Mouse (Mus musculus) small intestine, adult 2 months (tissue): ENCODE measurements around the gene Tom1l2. TPM values are rescaled to one million over a fixed set of nuclear protein-coding genes. Genes with fewer than 3 reads are reported as not detected.

ENCODE experiments used
- H3K27ac ChIP-seq: fragments of 200-500 bp; 2 replicates; pipeline ENCODE4 v1.5.1; 2012; ENCODE audit warnings: low read depth, low read length, control low read depth, inconsistent platforms; ENCODE audit not compliant: insufficient read depth
- H3K27me3 ChIP-seq: fragments of 200-500 bp; 2 replicates; pipeline ENCODE4 v1.6.1; 2012; ENCODE audit warnings: mild to moderate bottlenecking, moderate library complexity, low read length, inconsistent platforms; ENCODE audit not compliant: control insufficient read depth, insufficient read depth
- H3K36me3 ChIP-seq: fragments of 200-500 bp; 2 replicates; pipeline ENCODE4 v1.6.1; 2012; ENCODE audit warnings: mild to moderate bottlenecking, low read length, control low read depth, inconsistent platforms; ENCODE audit not compliant: control insufficient read depth, insufficient read depth
- H3K4me1 ChIP-seq: fragments of 200-500 bp; 2 replicates; pipeline ENCODE4 v1.6.1; 2012; ENCODE audit warnings: low read length, inconsistent platforms, mixed read lengths; ENCODE audit not compliant: control insufficient read depth, insufficient read depth, insufficient read length
- H3K4me3 ChIP-seq: fragments of 200-500 bp; 2 replicates; pipeline ENCODE4 v1.5.1; 2012; ENCODE audit warnings: low read depth, mild to moderate bottlenecking, control low read depth, inconsistent platforms, low read length, moderate library complexity
- CTCF ChIP-seq: fragments of 200-500 bp; IDR thresholded peaks from 2 replicates; pipeline ENCODE4 v1.5.1; 2012; ENCODE audit warnings: low read depth, mild to moderate bottlenecking, control low read depth, inconsistent platforms, low read length, moderate library complexity, mixed read lengths; ENCODE audit not compliant: insufficient replicate concordance, insufficient read length; ENCODE audit errors: extremely low read depth
- POLR2A ChIP-seq: fragments of 200-500 bp; IDR thresholded peaks from 2 replicates; pipeline ENCODE4 v1.6.1; 2012; ENCODE audit warnings: low read depth, mild to moderate bottlenecking, control low read depth, inconsistent platforms, low read length, moderate library complexity
- WGBS: fragments of 180-500 bp; shearing (Covaris S2); methylation state at CpG from one replicate; pipeline ENCODE4 v1.1.7; 2018; 5-methylcytosine and 5-hydroxymethylcytosine counted together
- polyA plus RNA-seq: library from polyadenylated mRNA; depleted of rRNA; stranded (reverse); fragments of >200 nt; gene quantifications from 2 replicates; pipeline ENCODE4 v1.2.3, GENCODE M21; 2012

Gene Tom1l2
- polyA plus RNA-seq, 1 experiment, result 152 TPM

- 54% methylated on average over 3 of the region's 3 CpGs for WGBS
- Histone ChIP-seq H3K4me1 (peaks cover 29% of the 10 kb centered on the region), H3K27ac (peak overlapping the region; percentile 73; the same call in 1 of the 2 replicates), H3K36me3 (0 out of 2 replicates have a peak, but pooled peaks cover 5% of the 10 kb centered on the region), H3K4me3 (peak overlapping the region; percentile 77), H3K27me3 (no peaks in the 10 kb centered on the region)
- TF ChIP-seq CTCF, result no peak
- TF ChIP-seq POLR2A, result no peak
Measured at GRCm38 (mm10) chr11:60222085-60222468, 130.6 kb downstream of the Tom1l2 start.

GRCm38 (mm10) chr11:60221425-60221824, 131.3 kb downstream of the Tom1l2 start:
- Histone ChIP-seq H3K4me3 (no peak overlapping the region), H3K4me1 (peaks cover 35% of the 10 kb centered on the region), H3K27ac (no peak overlapping the region), H3K36me3 (peaks cover 7% of the 10 kb centered on the region; the same call in 1 of the 2 replicates), H3K27me3 (no peaks in the 10 kb centered on the region)
- no peak for TF ChIP-seq POLR2A
- no peak for TF ChIP-seq CTCF
- 90% methylated on average over 6 of the region's 6 CpGs for WGBS

- Histone ChIP-seq H3K27ac (peak overlapping the region; percentile 91), H3K36me3 (peaks cover 7% of the 10 kb centered on the region; the same call in 1 of the 2 replicates), H3K4me1 (peaks cover 45% of the 10 kb centered on the region), H3K4me3 (peak overlapping the region; percentile 81), H3K27me3 (no peaks in the 10 kb centered on the region)
- WGBS, result under 1% methylated on average over 46 of the region's 46 CpGs
- TF ChIP-seq POLR2A (peak; percentile 55; the same call in 1 of the 2 replicates), CTCF (no peak)
Measured at GRCm38 (mm10) chr11:60220291-60220804, 132.4 kb downstream of the Tom1l2 start.

GRCm38 (mm10) chr11:60219609-60220008, 133.1 kb downstream of the Tom1l2 start:
- Histone ChIP-seq H3K4me1 (peaks cover 47% of the 10 kb centered on the region), H3K36me3 (peaks cover 7% of the 10 kb centered on the region; the same call in 1 of the 2 replicates), H3K4me3 (peak overlapping the region; percentile 81), H3K27me3 (no peaks in the 10 kb centered on the region), H3K27ac (peak overlapping the region; percentile 91)
- no peak for TF ChIP-seq CTCF
- TF ChIP-seq POLR2A, result no peak
- WGBS, result 2% methylated on average over 8 of the region's 8 CpGs

- Histone ChIP-seq H3K27me3 (no peaks in the 10 kb centered on the region), H3K4me3 (no peak overlapping the region), H3K4me1 (peaks cover 44% of the 10 kb centered on the region), H3K36me3 (peaks cover 7% of the 10 kb centered on the region; the same call in 1 of the 2 replicates), H3K27ac (peak overlapping the region; percentile 81)
- TF ChIP-seq POLR2A (no peak), CTCF (no peak)
- 33% methylated on average over 7 of the region's 7 CpGs for WGBS
Measured at GRCm38 (mm10) chr11:60217467-60217866, 135.2 kb downstream of the Tom1l2 start.

- Histone ChIP-seq H3K27me3 (no peaks in the 10 kb centered on the region), H3K27ac (peak overlapping the region; percentile 34), H3K4me3 (no peak overlapping the region), H3K4me1 (peaks cover 44% of the 10 kb centered on the region), H3K36me3 (peaks cover 7% of the 10 kb centered on the region; the same call in 1 of the 2 replicates)
- WGBS, result 70% methylated on average over 1 of the region's 1 CpGs
- TF ChIP-seq POLR2A, result no peak
- TF ChIP-seq CTCF, result no peak
Measured at GRCm38 (mm10) chr11:60216671-60217070, 136.0 kb downstream of the Tom1l2 start.

- H3K27me3 ChIP-seq, result no peaks in the 10 kb centered on the region
- 77% methylated on average over 6 of the region's 6 CpGs for WGBS
- no peak overlapping the region for H3K4me3 ChIP-seq
- H3K4me1 ChIP-seq, result peaks cover 50% of the 10 kb centered on the region
- no peak overlapping the region for H3K27ac ChIP-seq
- TF ChIP-seq CTCF, result no peak
- no peak for TF ChIP-seq POLR2A
- H3K36me3 ChIP-seq, result peaks cover 3% of the 10 kb centered on the region; the same call in 1 of the 2 replicates
Measured at GRCm38 (mm10) chr11:60213266-60213665, 139.4 kb downstream of the Tom1l2 start.
